Mouse (Mus musculus): ENCODE measurements around the gene Med13. TPM values are rescaled to one million over a fixed set of nuclear protein-coding genes. Genes with fewer than 3 reads are reported as not detected.

The Med13 gene
- polyA plus RNA-seq, 1 experiment from 2014 or later = 9.7 TPM

- H3K9me3 ChIP-seq = no peaks in the 10 kb centered on the region
Measured at GRCm38 (mm10) chr11:86388821-86389480, 31.5 kb upstream of the Med13 start.

GRCm38 (mm10) chr11:86387121-86387893 is 29.9 kb upstream of the Med13 start:
- Histone ChIP-seq H3K4me3 (no peak overlapping the region), H3K36me3 (no peaks in the 10 kb centered on the region), H3K4me2 (no peak overlapping the region), H3K9ac (no peak overlapping the region), H3K4me1 (peaks cover 8% of the 10 kb centered on the region; the same call in 1 of the 2 replicates), H3K27ac (no peak overlapping the region), H3K9me3 (no peaks in the 10 kb centered on the region), H3K27me3 (no peaks in the 10 kb centered on the region)
- no peak for ATAC-seq (ENCODE audit: insufficient number of reproducible peaks, low FRiP score, low TSS enrichment, low read depth)
- 36% methylated on average over 9 of the region's 9 CpGs for WGBS

More at GRCm38 (mm10) chr11:86388821-86389480, 31.5 kb upstream of the Med13 start:
- H3K9ac ChIP-seq = no peak overlapping the region
- H3K4me3 ChIP-seq = no peak overlapping the region
- 79% methylated on average over 13 of the region's 13 CpGs for WGBS
- ATAC-seq (ENCODE audit: insufficient number of reproducible peaks, low FRiP score, low TSS enrichment, low read depth) = no peak
- no peak overlapping the region for H3K27ac ChIP-seq
- H3K36me3 ChIP-seq = no peaks in the 10 kb centered on the region
- no peak overlapping the region for H3K4me2 ChIP-seq
- H3K27me3 ChIP-seq = no peaks in the 10 kb centered on the region
- peaks cover 8% of the 10 kb centered on the region; the same call in 1 of the 2 replicates for H3K4me1 ChIP-seq

GRCm38 (mm10) chr11:86386576-86386975 is 29.2 kb upstream of the Med13 start:
- no peak overlapping the region for H3K27ac ChIP-seq
- H3K4me1 ChIP-seq = peaks cover 8% of the 10 kb centered on the region; the same call in 1 of the 2 replicates
- no peak overlapping the region for H3K9ac ChIP-seq
- H3K9me3 ChIP-seq = no peaks in the 10 kb centered on the region
- no peak overlapping the region for H3K4me2 ChIP-seq
- no peak overlapping the region for H3K4me3 ChIP-seq
- WGBS = 64% methylated on average over 10 of the region's 10 CpGs
- H3K36me3 ChIP-seq = no peaks in the 10 kb centered on the region
- no peaks in the 10 kb centered on the region for H3K27me3 ChIP-seq
- no peak for ATAC-seq (ENCODE audit: insufficient number of reproducible peaks, low FRiP score, low TSS enrichment, low read depth)

GRCm38 (mm10) chr11:86385710-86386282 is 28.4 kb upstream of the Med13 start:
- WGBS = 70% methylated on average over 11 of the region's 11 CpGs

GRCm38 (mm10) chr11:86384141-86384540 is 26.7 kb upstream of the Med13 start:
- H3K4me1 ChIP-seq = peaks cover 8% of the 10 kb centered on the region; the same call in 1 of the 2 replicates
- H3K9me3 ChIP-seq = no peaks in the 10 kb centered on the region
- H3K36me3 ChIP-seq = no peaks in the 10 kb centered on the region
- 70% methylated on average over 3 of the region's 3 CpGs for WGBS
- no peak overlapping the region for H3K4me3 ChIP-seq
- H3K4me2 ChIP-seq = no peak overlapping the region
- no peaks in the 10 kb centered on the region for H3K27me3 ChIP-seq
- no peak for ATAC-seq (ENCODE audit: insufficient number of reproducible peaks, low FRiP score, low TSS enrichment, low read depth)
- no peak overlapping the region for H3K9ac ChIP-seq
- H3K27ac ChIP-seq = no peak overlapping the region

More at GRCm38 (mm10) chr11:86385710-86386282, 28.4 kb upstream of the Med13 start:
- no peak for ATAC-seq (ENCODE audit: insufficient number of reproducible peaks, low FRiP score, low TSS enrichment, low read depth)
- Histone ChIP-seq H3K27ac (no peak overlapping the region), H3K4me2 (no peak overlapping the region), H3K9me3 (no peaks in the 10 kb centered on the region), H3K27me3 (no peaks in the 10 kb centered on the region), H3K9ac (no peak overlapping the region), H3K36me3 (no peaks in the 10 kb centered on the region), H3K4me3 (no peak overlapping the region), H3K4me1 (peaks cover 8% of the 10 kb centered on the region; the same call in 1 of the 2 replicates)

GRCm38 (mm10) chr11:86382520-86383157 is 25.2 kb upstream of the Med13 start:
- H3K27me3 ChIP-seq = no peaks in the 10 kb centered on the region
- no peak for ATAC-seq (ENCODE audit: insufficient number of reproducible peaks, low FRiP score, low TSS enrichment, low read depth)
- H3K36me3 ChIP-seq = no peaks in the 10 kb centered on the region
- no peaks in the 10 kb centered on the region for H3K9me3 ChIP-seq
- 92% methylated on average over 10 of the region's 10 CpGs for WGBS
- H3K9ac ChIP-seq = no peak overlapping the region
- H3K4me2 ChIP-seq = no peak overlapping the region
- peaks cover 8% of the 10 kb centered on the region; the same call in 1 of the 2 replicates for H3K4me1 ChIP-seq
- no peak overlapping the region for H3K4me3 ChIP-seq
- no peak overlapping the region for H3K27ac ChIP-seq

- no peaks in the 10 kb centered on the region for H3K36me3 ChIP-seq
- H3K4me2 ChIP-seq = no peak overlapping the region
- H3K4me1 ChIP-seq = peaks cover 3% of the 10 kb centered on the region; the same call in 1 of the 2 replicates
- no peaks in the 10 kb centered on the region for H3K9me3 ChIP-seq
- no peaks in the 10 kb centered on the region for H3K27me3 ChIP-seq
- H3K27ac ChIP-seq = no peak overlapping the region
- no peak overlapping the region for H3K4me3 ChIP-seq
- ATAC-seq (ENCODE audit: insufficient number of reproducible peaks, low FRiP score, low TSS enrichment, low read depth) = no peak
- 71% methylated on average over 5 of the region's 5 CpGs for WGBS
- H3K9ac ChIP-seq = no peak overlapping the region
Measured at GRCm38 (mm10) chr11:86381478-86382091, 24.2 kb upstream of the Med13 start.

GRCm38 (mm10) chr11:86380521-86381238 is 23.3 kb upstream of the Med13 start:
- no peaks in the 10 kb centered on the region for H3K4me1 ChIP-seq
- H3K36me3 ChIP-seq = no peaks in the 10 kb centered on the region
- H3K27ac ChIP-seq = no peak overlapping the region
- H3K4me2 ChIP-seq = no peak overlapping the region
- H3K9ac ChIP-seq = no peak overlapping the region
- H3K4me3 ChIP-seq = no peak overlapping the region
- no peaks in the 10 kb centered on the region for H3K27me3 ChIP-seq
- 61% methylated on average over 12 of the region's 12 CpGs for WGBS
- H3K9me3 ChIP-seq = no peaks in the 10 kb centered on the region
- ATAC-seq (ENCODE audit: insufficient number of reproducible peaks, low FRiP score, low TSS enrichment, low read depth) = no peak

- no peak overlapping the region for H3K4me3 ChIP-seq
- no peak overlapping the region for H3K27ac ChIP-seq
- WGBS = 52% methylated on average over 4 of the region's 4 CpGs
- no peaks in the 10 kb centered on the region for H3K36me3 ChIP-seq
- no peaks in the 10 kb centered on the region for H3K4me1 ChIP-seq
- no peak overlapping the region for H3K4me2 ChIP-seq
- no peak for ATAC-seq (ENCODE audit: insufficient number of reproducible peaks, low FRiP score, low TSS enrichment, low read depth)
- H3K9me3 ChIP-seq = no peaks in the 10 kb centered on the region
- no peak overlapping the region for H3K9ac ChIP-seq
- H3K27me3 ChIP-seq = no peaks in the 10 kb centered on the region
Measured at GRCm38 (mm10) chr11:86378981-86379380, 21.6 kb upstream of the Med13 start.

- H3K4me2 ChIP-seq = no peak overlapping the region
- H3K36me3 ChIP-seq = no peaks in the 10 kb centered on the region
- H3K27me3 ChIP-seq = no peaks in the 10 kb centered on the region
- no peaks in the 10 kb centered on the region for H3K9me3 ChIP-seq
- H3K9ac ChIP-seq = no peak overlapping the region
- 92% methylated on average over 5 of the region's 5 CpGs for WGBS
- H3K27ac ChIP-seq = no peak overlapping the region
- no peak for ATAC-seq (ENCODE audit: insufficient number of reproducible peaks, low FRiP score, low TSS enrichment, low read depth)
- H3K4me3 ChIP-seq = no peak overlapping the region
- no peaks in the 10 kb centered on the region for H3K4me1 ChIP-seq
Measured at GRCm38 (mm10) chr11:86377841-86378240, 20.4 kb upstream of the Med13 start.

GRCm38 (mm10) chr11:86376707-86377106 is 19.3 kb upstream of the Med13 start:
- WGBS = 90% methylated on average over 4 of the region's 4 CpGs
- no peaks in the 10 kb centered on the region for H3K4me1 ChIP-seq
- H3K9me3 ChIP-seq = no peaks in the 10 kb centered on the region
- ATAC-seq (ENCODE audit: insufficient number of reproducible peaks, low FRiP score, low TSS enrichment, low read depth) = no peak
- H3K27ac ChIP-seq = no peak overlapping the region
- H3K27me3 ChIP-seq = no peaks in the 10 kb centered on the region
- no peak overlapping the region for H3K9ac ChIP-seq
- no peak overlapping the region for H3K4me3 ChIP-seq
- no peak overlapping the region for H3K4me2 ChIP-seq
- no peaks in the 10 kb centered on the region for H3K36me3 ChIP-seq
